Mouse (Mus musculus) cerebral cortex, adult 2 months (tissue): ENCODE measurements around the gene Brat1.

Experiments
- WGBS: fragments of 180-500 bp; shearing (Covaris S2); methylation state at CpG from one replicate; pipeline ENCODE4 v1.1.7; 2018; 5-methylcytosine and 5-hydroxymethylcytosine counted together

Gene Brat1

DNA sequence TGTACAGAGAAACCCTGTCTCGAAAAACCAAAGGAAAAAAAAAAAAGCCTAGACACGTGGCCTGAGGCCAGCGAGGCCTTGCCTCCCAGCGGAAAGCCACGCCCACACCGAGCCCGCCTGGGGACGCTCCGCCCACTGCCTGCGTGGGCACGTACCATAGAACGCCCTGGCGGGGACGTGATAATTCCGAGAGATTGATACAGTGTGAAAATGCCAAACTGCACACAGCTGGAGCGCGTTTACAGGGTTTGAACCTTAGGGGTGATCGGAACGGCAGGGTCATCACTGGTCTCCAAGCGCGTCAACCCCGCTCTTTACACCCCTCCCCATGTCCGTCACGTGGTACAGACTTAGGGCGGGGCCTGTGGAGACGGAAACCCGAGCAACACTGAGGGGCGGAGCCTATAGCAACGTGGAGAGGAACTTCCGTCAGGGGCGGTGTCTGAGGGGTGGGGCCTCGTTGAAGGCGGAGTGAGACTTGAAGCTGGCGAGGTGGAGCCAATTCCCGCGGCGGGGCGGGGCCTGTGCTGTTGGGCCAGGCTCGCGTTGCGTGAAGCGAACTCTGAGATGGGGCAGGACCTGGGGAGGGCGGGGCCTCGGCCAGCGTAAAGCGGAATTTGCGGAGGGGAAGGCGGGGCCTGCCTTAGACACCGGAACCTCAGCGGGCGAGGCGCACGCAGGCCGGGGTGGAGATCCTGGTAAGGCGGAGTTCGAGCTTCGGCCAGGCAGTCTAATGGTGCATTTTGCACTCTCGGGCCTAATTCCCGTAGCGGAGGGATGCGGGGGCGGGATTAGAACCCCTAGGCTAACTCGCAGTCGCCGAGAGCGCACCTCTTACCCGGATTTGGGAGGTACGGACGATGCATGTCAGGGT, at the start of gene Brat1:
Gene Brat1 (plus strand): TSS at position 634 of the 874 bp plus-strand sequence.
- under 1% methylated on average over 69 of the region's 69 CpGs for WGBS

- 21% methylated on average over 16 of the region's 16 CpGs for whole genome bisulfite sequencing
Observed at GRCm38 (mm10) chr5:140659607-140660272, 45.1 kb upstream of the Brat1 start.

GRCm38 (mm10) chr5:140660398-140660797, 44.4 kb upstream of the Brat1 start:
- WGBS: 71% methylated on average over 1 of the region's 1 CpGs

GRCm38 (mm10) chr5:140661427-140661826, 43.4 kb upstream of the Brat1 start:
- WGBS: 58% methylated on average over 8 of the region's 8 CpGs

- 37% methylated on average over 12 of the region's 12 CpGs for WGBS
Observed at GRCm38 (mm10) chr5:140661875-140662643, 42.8 kb upstream of the Brat1 start.

GRCm38 (mm10) chr5:140662741-140663592, 41.8 kb upstream of the Brat1 start:
- WGBS: 39% methylated on average over 17 of the region's 17 CpGs

DNA sequence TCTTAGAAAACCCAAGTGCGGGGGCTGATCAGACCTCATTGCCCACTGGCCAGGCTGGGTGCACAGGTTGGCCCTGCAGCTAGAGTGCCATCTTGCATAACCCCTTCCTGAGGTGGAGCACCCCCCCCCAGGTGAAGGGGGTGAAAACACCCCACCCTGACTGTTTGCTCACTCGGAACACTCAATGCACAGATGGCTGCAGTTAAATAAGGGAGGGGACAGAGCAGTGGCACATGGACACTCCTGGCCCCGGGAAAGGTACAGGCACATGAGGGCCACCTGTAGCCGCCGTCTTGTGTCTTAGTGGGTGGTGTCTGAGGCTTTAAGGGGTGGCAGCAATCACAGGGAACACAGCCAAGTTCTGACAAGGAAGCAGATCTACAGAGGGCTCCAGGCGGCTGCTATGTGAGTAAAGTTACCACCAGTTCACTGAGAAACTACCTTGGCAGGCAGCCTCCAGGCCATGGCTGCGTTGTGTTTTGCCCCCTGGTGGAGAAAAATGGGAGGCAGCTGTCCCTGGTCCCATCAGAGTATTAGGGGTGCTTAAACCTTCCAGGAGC, 41.1 kb upstream of the Brat1 start:
- 19% methylated on average over 7 of the region's 7 CpGs for WGBS

GRCm38 (mm10) chr5:140672115-140672514, 32.7 kb upstream of the Brat1 start:
- WGBS: 86% methylated on average over 6 of the region's 6 CpGs

DNA sequence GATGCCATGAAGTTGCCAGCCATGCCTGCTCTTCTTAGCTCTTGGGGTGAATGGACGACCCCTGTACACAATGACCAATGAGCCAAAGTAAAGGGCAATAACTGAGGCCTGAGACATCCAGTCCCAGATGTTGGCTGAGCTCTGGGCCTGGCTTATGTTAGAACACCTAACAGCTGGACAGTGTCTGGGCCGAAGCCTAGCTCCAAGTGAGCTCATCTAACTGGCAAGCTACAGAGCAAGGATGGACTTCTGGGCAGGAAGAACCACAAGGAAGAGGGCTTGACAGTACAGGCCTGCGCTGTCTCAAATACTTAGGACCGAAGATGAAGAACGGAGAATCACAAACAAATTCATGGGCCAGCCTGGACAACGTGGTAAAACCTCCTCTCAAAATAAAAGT, 32.2 kb upstream of the Brat1 start:
- WGBS: 91% methylated on average over 6 of the region's 6 CpGs

- 73% methylated on average over 17 of the region's 17 CpGs for WGBS
Observed at GRCm38 (mm10) chr5:140674036-140674435, 30.8 kb upstream of the Brat1 start.

GRCm38 (mm10) chr5:140675079-140675478, 29.7 kb upstream of the Brat1 start:
- 58% methylated on average over 11 of the region's 11 CpGs for WGBS

- 62% methylated on average over 11 of the region's 11 CpGs for WGBS
Observed at GRCm38 (mm10) chr5:140675640-140676039, 29.2 kb upstream of the Brat1 start.

DNA sequence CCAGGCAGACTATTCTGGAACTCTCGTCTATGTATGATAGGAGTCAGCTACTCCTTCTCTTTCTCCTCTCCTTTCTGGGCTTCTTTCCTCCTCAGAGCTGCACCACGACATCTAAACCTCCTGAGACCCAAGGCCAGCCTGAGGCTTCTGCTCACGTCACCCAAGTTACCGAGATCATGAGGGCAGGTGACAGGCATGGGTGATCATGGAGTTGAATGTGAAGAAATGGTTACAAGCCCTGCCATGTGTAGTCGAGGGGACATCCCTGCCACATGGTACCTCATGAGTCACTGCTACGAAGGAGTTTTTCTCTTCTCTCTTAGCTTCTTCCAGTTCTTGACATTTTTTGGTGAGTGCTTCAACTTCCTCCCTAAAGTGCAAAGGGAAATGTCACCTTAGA, 27.7 kb upstream of the Brat1 start:
- 86% methylated on average over 6 of the region's 6 CpGs for WGBS

- WGBS: 94% methylated on average over 6 of the region's 6 CpGs
Observed at GRCm38 (mm10) chr5:140680051-140680450, 24.8 kb upstream of the Brat1 start.

GRCm38 (mm10) chr5:140680950-140681349, 23.9 kb upstream of the Brat1 start:
- 82% methylated on average over 1 of the region's 1 CpGs for WGBS

- 94% methylated on average over 6 of the region's 6 CpGs for WGBS
Observed at GRCm38 (mm10) chr5:140682113-140682512, 22.7 kb upstream of the Brat1 start.

GRCm38 (mm10) chr5:140684343-140685148, 20.3 kb upstream of the Brat1 start:
- 63% methylated on average over 16 of the region's 16 CpGs for WGBS

GRCm38 (mm10) chr5:140688434-140688833, 16.4 kb upstream of the Brat1 start:
- 53% methylated on average over 3 of the region's 3 CpGs for WGBS

- WGBS: 84% methylated on average over 7 of the region's 7 CpGs
Observed at GRCm38 (mm10) chr5:140695987-140696386, 8.8 kb upstream of the Brat1 start.

- WGBS: 69% methylated on average over 9 of the region's 9 CpGs
Observed at GRCm38 (mm10) chr5:140699776-140700175, 5.0 kb upstream of the Brat1 start.
